ENCODE assay signal across 8 mouse cellular contexts in genomic region chr10:95262388-95262787, GRCm38 (mm10).
DNase-seq lines count a peak whose midpoint lies in the region; ATAC-seq and TF ChIP-seq lines count a peak whose summit lies in the region.
"Had no signal": no experiment of that assay in that cellular context is flagged by ENCODE, and none has a peak within 500 bp of the region (broad histone marks: within the 10 kb centered on the region; RNA-seq: fewer than 3 reads in every experiment).

No protein-coding gene starts in this region.

- H3K9ac ChIP-seq in heart, postnatal 0 days (replicated peaks; ENCODE audit: low read depth, low read length), result no peak overlapping the region

- peaks cover 18% of the 10 kb centered on the region for H3K4me1 ChIP-seq in heart, postnatal 0 days (ENCODE audit: control insufficient read depth, insufficient read depth)

- no peaks in the 10 kb centered on the region for H3K27me3 ChIP-seq in heart, postnatal 0 days (ENCODE audit: control insufficient read depth, insufficient read depth, low read length)

- TF ChIP-seq EP300 in heart, postnatal 0 days (IDR thresholded peaks at IDR 0.05; ENCODE audit: low read depth), result no peak

- 0 out of 2 replicates have a peak overlapping the region, but pooled peaks have one; percentile 31 for H3K27ac ChIP-seq in heart, postnatal 0 days (ENCODE audit: low read depth)

- no peak for ATAC-seq in heart, postnatal 0 days (ENCODE audit: insufficient read depth, low read depth)

- DNase-seq in lung, postnatal 36 days, result peak; percentile 39
- DNase-seq in lung, postnatal 10 days, result no peak
- DNase-seq in ZHBTc4 (ENCODE audit: low read depth, low spot score), result peak; percentile 29
- no peak for DNase-seq in heart, postnatal 0 days (ENCODE audit: low spot score)
- DNase-seq in thymus, postnatal 0 days (ENCODE audit: low spot score), result peak; percentile 81
- DNase-seq in adrenal gland, postnatal 14 days, result no peak
- DNase-seq in cerebellum, adult 9-10 months, result no peak
- DNase-seq: adrenal gland, postnatal 25 days had no signal

- no peaks in the 10 kb centered on the region for H3K9me3 ChIP-seq in heart, postnatal 0 days (replicated peaks; ENCODE audit: control insufficient read depth, low read length)

- H3K4me3 ChIP-seq in heart, postnatal 0 days (ENCODE audit: low read depth, low read length), result no peak overlapping the region

- H3K36me3 ChIP-seq in heart, postnatal 0 days (replicated peaks; ENCODE audit: control insufficient read depth, insufficient read depth, low read length), result no peaks in the 10 kb centered on the region

- H3K4me2 ChIP-seq in heart, postnatal 0 days (ENCODE audit: low read depth, low read length), result peak overlapping the region; percentile 19; the same call in 1 of the 2 replicates

- 45% methylated on average over 11 of the region's 11 CpGs for WGBS in heart, postnatal 0 days

- TF ChIP-seq CTCF in heart, postnatal 0 days (IDR thresholded peaks at IDR 0.05; ENCODE audit: low read depth), result no peak

Comparison
In these comparisons a context has a peak if more than half of its experiments do, and no peak if none do; other contexts are left out.
1. DNase-seq: peak in lung, postnatal 36 days (single experiment), ZHBTc4 (single experiment) and thymus, postnatal 0 days (single experiment); none in lung, postnatal 10 days (single experiment), heart, postnatal 0 days (single experiment), adrenal gland, postnatal 14 days (single experiment) and cerebellum, adult 9-10 months (single experiment).